Comparison of ENCODE assay signal across 7 mouse cellular contexts in genomic region chr6:120835474-120836374, GRCm38 (mm10). TPM values are rescaled to one million over a fixed set of nuclear protein-coding genes. Genes with fewer than 3 reads are reported as not detected.
A peak's percentile ranks its signal among the peaks of the same experiment; 100 is the strongest.
DNase-seq lines count a peak whose midpoint lies in the region; ATAC-seq lines count a peak whose summit lies in the region.

TSS of gene Bcl2l13 (plus strand) at chr6:120836212.

- WGBS in intestine, embryonic 16.5 days = 4% methylated on average over 40 of the region's 40 CpGs
- 6% methylated on average over 40 of the region's 40 CpGs for WGBS in midbrain, embryonic 11.5 days

- no peaks in the 10 kb centered on the region for H3K9me3 ChIP-seq in intestine, embryonic 16.5 days (ENCODE audit: control insufficient read depth, low read length)
- no peaks in the 10 kb centered on the region for H3K9me3 ChIP-seq in midbrain, embryonic 11.5 days (ENCODE audit: control insufficient read depth, low read length)

- peak; percentile 100 for DNase-seq in adrenal gland, adult 18-20 months (ENCODE audit: low spot score in 2 of 2)
- peak; percentile 84 for DNase-seq in embryo, embryonic 11.5 days (ENCODE audit: low read depth, low spot score)
- peak; percentile 97 to 99 for DNase-seq in gastrocnemius, postnatal 4 days (ENCODE audit: low spot score in 2 of 2)
- DNase-seq in left cerebral cortex, postnatal 36 days (ENCODE audit: low spot score in 2 of 2) = peak; percentile 94 to 95
- peak; percentile 100 for DNase-seq in midbrain, embryonic 11.5 days (ENCODE audit: low spot score, missing footprints)
- DNase-seq in skeletal muscle tissue, adult 2 months (ENCODE audit: low read depth, low spot score) = peak; percentile 96

- H3K4me2 ChIP-seq in intestine, embryonic 16.5 days (ENCODE audit: low read depth, low read length) = peak within 1 kb of the TSS; percentile 60
- H3K4me2 ChIP-seq in midbrain, embryonic 11.5 days = peak within 1 kb of the TSS; percentile 60

- peaks cover 3% of the 10 kb centered on the region; the same call in 1 of the 2 replicates for H3K4me1 ChIP-seq in intestine, embryonic 16.5 days (ENCODE audit: control insufficient read depth, insufficient read depth, low read length)
- H3K4me1 ChIP-seq in midbrain, embryonic 11.5 days (ENCODE audit: control insufficient read depth, insufficient read depth, low read length) = peaks cover 3% of the 10 kb centered on the region

- no peaks in the 10 kb centered on the region for H3K27me3 ChIP-seq in intestine, embryonic 16.5 days (replicated peaks; ENCODE audit: control insufficient read depth, insufficient read depth, low read length)
- H3K27me3 ChIP-seq in midbrain, embryonic 11.5 days (ENCODE audit: control insufficient read depth, insufficient read depth, low read length) = no peaks in the 10 kb centered on the region

- peak within 1 kb of the TSS; percentile 97 for H3K9ac ChIP-seq in intestine, embryonic 16.5 days (ENCODE audit: low read depth, low read length)
- peak within 1 kb of the TSS; percentile 97 for H3K9ac ChIP-seq in midbrain, embryonic 11.5 days (ENCODE audit: low read length)

- intact Hi-C loops in left cerebral cortex, postnatal 36 days (cut with DNase I) = no loop called here

- H3K27ac ChIP-seq in intestine, embryonic 16.5 days (ENCODE audit: low read length) = peak within 1 kb of the TSS; percentile 89
- peak within 1 kb of the TSS; percentile 92 for H3K27ac ChIP-seq in midbrain, embryonic 11.5 days (ENCODE audit: low read depth, low read length)

- ATAC-seq in intestine, embryonic 16.5 days = peak; percentile 93
- peak; percentile 97 for ATAC-seq in midbrain, embryonic 11.5 days (ENCODE audit: low FRiP score)

- peak within 1 kb of the TSS; percentile 75 for H3K4me3 ChIP-seq in intestine, embryonic 16.5 days (ENCODE audit: low read length)
- peak within 1 kb of the TSS; percentile 89 for H3K4me3 ChIP-seq in midbrain, embryonic 11.5 days (ENCODE audit: low read depth, low read length)

- H3K36me3 ChIP-seq in intestine, embryonic 16.5 days (ENCODE audit: control insufficient read depth, insufficient read depth, low read length) = no peaks in the 10 kb centered on the region
- H3K36me3 ChIP-seq in midbrain, embryonic 11.5 days (ENCODE audit: control insufficient read depth, insufficient read depth, low read length) = no peaks in the 10 kb centered on the region

RNA-seq across cellular contexts. Expression of gene Bcl2l13, which starts in this region (rescaled TPM):
- 10 to 100 TPM; 63.9 to 78.9 TPM for total RNA-seq in adrenal gland, adult 18-20 months (2021)
- 10 to 100 TPM; 39.1 to 43.3 TPM for total RNA-seq in gastrocnemius, postnatal 4 days (2021)
- 18.1 and 19.6 TPM in 2 replicates for polyA plus RNA-seq in intestine, embryonic 16.5 days (2015; fragmentation: Nextera tagmentation; extraction: Ambion mirVana)
- 10 to 100 TPM; 45.5 to 55.5 TPM for total RNA-seq in left cerebral cortex, postnatal 36 days (2021)
- 40.9 and 45.6 TPM in 2 replicates for polyA plus RNA-seq in midbrain, embryonic 11.5 days (2014; fragmentation: Nextera tagmentation; extraction: Ambion mirVana)

Comparison
In these comparisons a context has a peak if more than half of its experiments do, and no peak if none do; other contexts are left out.
1. Peak in every context shown above with its lines: DNase-seq, ATAC-seq, H3K4me3 ChIP-seq and H3K27ac ChIP-seq.